Mouse (Mus musculus) olfactory bulb, adult 2 months (tissue): ENCODE data around the gene Adk. TPM values are rescaled to one million over a fixed set of nuclear protein-coding genes. Genes with fewer than 3 reads are reported as not detected.

Experiments used
- H3K27ac ChIP-seq: fragments of 200-500 bp; 2 replicates; pipeline ENCODE4 v1.5.1; 2012; ENCODE audit warnings: low read depth, low read length; ENCODE audit not compliant: insufficient read depth
- H3K4me1 ChIP-seq: fragments of 200-500 bp; 2 replicates; pipeline ENCODE4 v1.6.1; 2012; ENCODE audit warnings: low read length; ENCODE audit not compliant: control insufficient read depth, insufficient read depth
- H3K4me3 ChIP-seq: fragments of 200-500 bp; 2 replicates; pipeline ENCODE4 v1.5.1; 2012; ENCODE audit warnings: mild to moderate bottlenecking, low read depth, low read length, moderate library complexity; ENCODE audit not compliant: insufficient read depth
- CTCF ChIP-seq: fragments of 200-500 bp; IDR thresholded peaks from 2 replicates; pipeline ENCODE4 v1.5.1; 2012; ENCODE audit warnings: low read depth, mild to moderate bottlenecking, low read length, moderate library complexity; ENCODE audit not compliant: insufficient read depth
- POLR2A ChIP-seq: fragments of 200-500 bp; IDR thresholded peaks from 2 replicates; pipeline ENCODE4 v1.6.1; 2012; ENCODE audit warnings: mild to moderate bottlenecking, low read depth, low read length, moderate library complexity; ENCODE audit not compliant: insufficient read depth
- WGBS: fragments of 180-500 bp; shearing (Covaris S2); methylation state at CpG from one replicate; pipeline ENCODE4 v1.1.7; 2018; 5-methylcytosine and 5-hydroxymethylcytosine counted together
- polyA plus RNA-seq: library from polyadenylated mRNA; stranded (reverse); fragments of >200 nt; gene quantifications from 2 replicates; pipeline ENCODE4 v1.2.4, GENCODE M21; 2012; ENCODE audit warnings: low replicate concordance; ENCODE audit not compliant: missing spikeins, insufficient read depth, insufficient read length

Gene Adk
- polyA plus RNA-seq, 1 experiment: not detected

DNA sequence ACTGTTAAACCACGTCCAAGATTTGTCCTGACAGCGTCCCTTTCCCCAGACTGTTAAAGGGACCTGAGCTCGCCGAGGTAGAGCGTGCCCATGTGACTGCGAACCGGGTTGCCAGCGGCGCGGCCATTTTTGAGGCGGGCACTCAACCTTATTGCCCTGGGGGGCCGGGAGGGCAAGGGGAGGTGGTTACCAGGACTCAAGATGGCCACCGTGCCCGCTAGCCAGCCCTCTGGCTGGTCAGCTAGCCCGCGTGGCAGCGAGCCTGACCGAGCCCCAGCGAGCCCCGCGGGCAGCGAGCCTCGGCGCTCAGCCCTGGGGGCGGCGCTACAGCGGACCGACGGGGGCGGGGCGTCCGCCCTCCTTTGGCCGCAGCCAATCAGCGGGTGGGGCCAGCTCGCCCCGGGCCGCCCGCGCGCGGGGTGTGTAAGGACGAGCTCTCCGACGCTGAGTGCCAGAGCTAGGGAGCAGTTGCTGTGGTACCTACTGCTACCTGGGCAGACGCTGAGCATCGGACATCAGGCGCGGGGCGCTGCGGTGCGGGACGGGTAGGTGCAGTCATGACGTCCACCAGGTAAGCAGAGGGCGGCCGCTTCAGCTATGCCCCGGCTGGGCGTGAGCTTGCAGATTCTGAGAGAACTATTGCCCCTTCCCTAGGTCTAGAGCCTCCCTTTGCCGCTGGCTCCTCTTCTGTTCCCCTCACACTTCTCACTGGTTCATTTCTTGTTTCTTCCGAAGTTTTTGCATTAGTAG, 23.6 kb downstream of the Adk start:
- peak overlapping the region; percentile 69 for H3K4me3 ChIP-seq
- under 1% methylated on average over 59 of the region's 59 CpGs for WGBS
- no peak for TF ChIP-seq CTCF
- peak; percentile 92 for TF ChIP-seq POLR2A
- peak overlapping the region; percentile 62 for H3K27ac ChIP-seq
- no peaks in the 10 kb centered on the region for H3K4me1 ChIP-seq

- WGBS: 26% methylated on average over 7 of the region's 7 CpGs
- peak overlapping the region; percentile 69 for H3K4me3 ChIP-seq
- no peaks in the 10 kb centered on the region for H3K4me1 ChIP-seq
- peak overlapping the region; percentile 62; the same call in 1 of the 2 replicates for H3K27ac ChIP-seq
- no peak for TF ChIP-seq POLR2A
- no peak for TF ChIP-seq CTCF
Measured at GRCm38 (mm10) chr14:21076501-21077194, 24.3 kb downstream of the Adk start.

DNA sequence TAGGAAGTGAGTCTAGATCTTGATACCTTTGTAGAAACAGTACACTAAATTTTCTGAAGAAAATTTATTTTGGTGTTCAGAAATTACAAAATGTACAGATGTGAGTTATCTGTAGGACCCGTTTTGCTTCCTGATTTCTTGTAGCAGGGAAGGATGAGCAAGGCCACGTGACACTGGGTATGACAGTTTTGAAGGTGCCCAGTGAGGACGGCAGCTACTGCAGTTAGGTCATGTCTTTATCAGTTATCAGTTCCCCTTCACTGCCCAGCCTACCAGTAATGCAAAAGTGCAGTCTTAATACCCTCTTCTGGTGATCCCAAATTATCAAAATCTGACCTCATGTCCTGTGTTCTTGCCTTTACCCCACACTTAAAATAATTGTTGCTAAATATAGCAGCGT, 25.6 kb downstream of the Adk start:
- no peaks in the 10 kb centered on the region for H3K4me1 ChIP-seq
- H3K4me3 ChIP-seq: no peak overlapping the region
- TF ChIP-seq CTCF (no peak), POLR2A (no peak)
- WGBS: 93% methylated on average over 4 of the region's 4 CpGs
- no peak overlapping the region for H3K27ac ChIP-seq

DNA sequence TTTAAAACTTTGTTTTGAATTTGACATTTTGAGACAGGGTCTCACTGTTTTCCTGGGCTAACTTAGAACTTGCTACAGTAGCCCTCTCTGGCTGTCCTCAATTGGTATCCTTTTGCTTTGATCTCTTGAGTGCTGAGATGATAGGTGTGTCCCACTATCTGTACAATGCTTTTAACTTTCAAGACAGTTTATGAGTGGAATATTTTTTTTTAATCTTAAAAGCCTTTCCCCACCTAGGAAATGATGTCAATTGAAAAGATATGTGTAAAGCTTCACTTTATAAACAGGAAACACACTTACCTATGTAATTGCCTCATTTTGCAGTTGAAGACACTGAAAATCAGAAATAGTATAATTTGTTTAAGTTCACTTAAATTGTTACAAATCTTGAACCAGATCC, 26.1 kb downstream of the Adk start:
- Histone ChIP-seq H3K27ac (no peak overlapping the region), H3K4me1 (no peaks in the 10 kb centered on the region), H3K4me3 (no peak overlapping the region)
- TF ChIP-seq CTCF: no peak
- TF ChIP-seq POLR2A: no peak

- no peak overlapping the region for H3K27ac ChIP-seq
- 82% methylated on average over 1 of the region's 1 CpGs for WGBS
- H3K4me3 ChIP-seq: no peak overlapping the region
- H3K4me1 ChIP-seq: peaks cover 5% of the 10 kb centered on the region
- TF ChIP-seq CTCF: no peak
- TF ChIP-seq POLR2A: no peak
Measured at GRCm38 (mm10) chr14:21082823-21083222, 30.4 kb downstream of the Adk start.

- no peak for TF ChIP-seq CTCF
- TF ChIP-seq POLR2A: no peak
- Histone ChIP-seq H3K4me3 (no peak overlapping the region), H3K27ac (no peak overlapping the region), H3K4me1 (peaks cover 5% of the 10 kb centered on the region)
- 83% methylated on average over 5 of the region's 5 CpGs for WGBS
Measured at GRCm38 (mm10) chr14:21085666-21086065, 33.3 kb downstream of the Adk start.

DNA sequence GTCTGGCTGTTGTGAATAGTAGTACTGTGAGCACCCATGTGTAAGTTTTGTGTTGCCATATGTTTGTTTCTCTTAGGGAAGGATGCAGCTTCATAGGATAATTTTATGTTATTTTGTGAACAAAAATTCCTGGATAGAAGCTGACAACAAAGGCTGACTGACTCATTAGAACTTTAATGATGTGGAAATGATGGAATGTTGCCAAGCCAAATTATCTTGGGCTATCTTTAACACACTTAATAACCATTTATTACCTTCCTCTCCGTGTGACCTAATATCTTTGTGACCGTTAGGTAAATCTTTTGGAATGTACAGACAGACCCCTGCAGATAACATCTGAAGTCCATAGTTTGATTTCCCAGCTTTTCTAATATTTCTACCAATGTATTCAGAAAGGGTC, 33.7 kb downstream of the Adk start:
- Histone ChIP-seq H3K4me3 (no peak overlapping the region), H3K4me1 (peaks cover 5% of the 10 kb centered on the region), H3K27ac (no peak overlapping the region)
- no peak for TF ChIP-seq POLR2A
- no peak for TF ChIP-seq CTCF
- 29% methylated on average over 2 of the region's 2 CpGs for WGBS

GRCm38 (mm10) chr14:21086827-21087351, 34.5 kb downstream of the Adk start:
- Histone ChIP-seq H3K27ac (peak overlapping the region; percentile 73), H3K4me1 (peaks cover 5% of the 10 kb centered on the region), H3K4me3 (no peak overlapping the region)
- WGBS: 36% methylated on average over 7 of the region's 7 CpGs
- no peak for TF ChIP-seq CTCF
- no peak for TF ChIP-seq POLR2A
